8 mouse cellular contexts compared by ENCODE assay signal in the genomic region with DNA sequence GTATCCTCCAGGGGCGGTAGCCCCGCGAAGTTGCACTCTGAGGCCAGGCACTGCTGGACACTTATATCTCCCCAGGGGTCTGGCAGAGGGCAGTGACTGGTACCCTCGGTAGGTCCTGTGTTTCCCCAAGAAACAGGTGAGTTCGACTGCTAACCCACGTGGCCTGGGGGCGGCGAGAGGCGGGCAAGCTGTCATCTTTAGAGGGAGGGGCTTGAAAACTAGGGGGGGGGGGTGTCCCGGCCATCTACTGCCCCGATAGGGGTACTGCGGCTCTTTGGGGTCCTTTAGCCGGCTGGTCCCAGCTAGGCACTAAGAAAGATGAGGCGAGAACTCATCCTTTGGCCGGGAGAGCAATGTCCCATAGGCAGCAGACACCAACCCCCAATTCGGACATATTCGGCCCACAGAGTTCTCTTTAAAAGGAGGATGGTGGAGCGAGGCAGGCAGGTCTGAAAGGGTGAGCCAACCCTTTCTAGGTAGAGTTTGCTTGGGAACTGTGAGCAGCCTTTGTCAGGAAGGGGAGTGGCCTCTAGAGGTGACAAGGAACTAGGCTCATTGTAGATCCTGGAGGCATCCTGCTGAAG. TPM values are rescaled to one million over a fixed set of nuclear protein-coding genes. Genes with fewer than 3 reads are reported as not detected.
DNase-seq lines count a peak whose midpoint lies in the region; ATAC-seq lines count a peak whose summit lies in the region.

No protein-coding gene starts in this region.

- peak; percentile 50 for ATAC-seq in frontal cortex, adult (ENCODE audit: low TSS enrichment)
- ATAC-seq in activated CD4-positive, CD25-positive, alpha-beta regulatory T cell, adult 4 months, result peak; percentile 26
- ATAC-seq in forebrain, embryonic 15.5 days (replicated peaks), result peak; percentile 68
- ATAC-seq in kidney, embryonic 14.5 days (ENCODE audit: low FRiP score, low TSS enrichment), result peak; percentile 83
- peak; percentile 76 for ATAC-seq in midbrain, embryonic 12.5 days (ENCODE audit: low FRiP score, low read depth)

- peak overlapping the region; percentile 80 for H3K4me3 ChIP-seq in forebrain, embryonic 15.5 days
- peak overlapping the region; percentile 81 for H3K4me3 ChIP-seq in kidney, embryonic 14.5 days (ENCODE audit: low read length)
- peak overlapping the region; percentile 77 for H3K4me3 ChIP-seq in midbrain, embryonic 12.5 days

- H3K4me1 ChIP-seq in forebrain, embryonic 15.5 days, result peaks cover 13% of the 10 kb centered on the region
- peaks cover 6% of the 10 kb centered on the region for H3K4me1 ChIP-seq in kidney, embryonic 14.5 days (ENCODE audit: control insufficient read depth, insufficient read depth, low read length)
- H3K4me1 ChIP-seq in midbrain, embryonic 12.5 days, result peaks cover 8% of the 10 kb centered on the region

- no peaks in the 10 kb centered on the region for H3K9me3 ChIP-seq in forebrain, embryonic 15.5 days
- no peaks in the 10 kb centered on the region for H3K9me3 ChIP-seq in kidney, embryonic 14.5 days (ENCODE audit: control insufficient read depth, low read length)
- no peaks in the 10 kb centered on the region for H3K9me3 ChIP-seq in midbrain, embryonic 12.5 days

- H3K27me3 ChIP-seq in forebrain, embryonic 15.5 days, result no peaks in the 10 kb centered on the region
- H3K27me3 ChIP-seq in kidney, embryonic 14.5 days (ENCODE audit: control insufficient read depth, insufficient read depth, low read length), result peaks cover 5% of the 10 kb centered on the region; the same call in 1 of the 2 replicates
- H3K27me3 ChIP-seq in midbrain, embryonic 12.5 days, result peaks cover 19% of the 10 kb centered on the region

- peak overlapping the region; percentile 79 for H3K9ac ChIP-seq in forebrain, embryonic 15.5 days (replicated peaks)
- H3K9ac ChIP-seq in kidney, embryonic 14.5 days (ENCODE audit: low read depth, low read length), result peak overlapping the region; percentile 75
- H3K9ac ChIP-seq in midbrain, embryonic 12.5 days (replicated peaks), result peak overlapping the region; percentile 78

- no peak for DNase-seq in frontal cortex, postnatal 36 days (ENCODE audit: low spot score in 2 of 2)
- DNase-seq in 3T3-L1 (ENCODE audit: low read depth, low spot score), result peak; percentile 53
- DNase-seq in c-Kit-positive CD71-positive TER-119-positive erythroid progenitor cells, embryonic 14.5 days (ENCODE audit: low spot score), result no peak

- H3K27ac ChIP-seq in forebrain, embryonic 15.5 days (replicated peaks), result peak overlapping the region; percentile 68
- H3K27ac ChIP-seq in kidney, embryonic 14.5 days (ENCODE audit: low read depth, low read length), result no peak overlapping the region
- H3K27ac ChIP-seq in midbrain, embryonic 12.5 days (replicated peaks), result peak overlapping the region; percentile 63

- WGBS in forebrain, embryonic 15.5 days, result 1% methylated on average over 18 of the region's 18 CpGs
- under 1% methylated on average over 18 of the region's 18 CpGs for WGBS in kidney, embryonic 14.5 days
- whole genome bisulfite sequencing in midbrain, embryonic 12.5 days, result under 1% methylated on average over 18 of the region's 18 CpGs

- H3K4me2 ChIP-seq in forebrain, embryonic 15.5 days (replicated peaks), result peak overlapping the region; percentile 83
- H3K4me2 ChIP-seq in kidney, embryonic 14.5 days (replicated peaks; ENCODE audit: low read depth, low read length), result peak overlapping the region; percentile 86
- peak overlapping the region; percentile 70 for H3K4me2 ChIP-seq in midbrain, embryonic 12.5 days (replicated peaks)

- no peaks in the 10 kb centered on the region for H3K36me3 ChIP-seq in forebrain, embryonic 15.5 days
- no peaks in the 10 kb centered on the region for H3K36me3 ChIP-seq in kidney, embryonic 14.5 days (ENCODE audit: control insufficient read depth, insufficient read depth, low read length)
- no peaks in the 10 kb centered on the region for H3K36me3 ChIP-seq in midbrain, embryonic 12.5 days

RNA-seq across cellular contexts. Expression of a gene that starts 0.4 kb away (rescaled TPM):
- polyA plus RNA-seq in activated CD4-positive, CD25-positive, alpha-beta regulatory T cell, adult 4 months (2017; shearing (Covaris generic)), result 10 to 100 TPM; 11.3 to 12.9 TPM
- polyA plus RNA-seq in forebrain, embryonic 15.5 days (2015; fragmentation: Nextera tagmentation; extraction: Ambion mirVana), result 24.0 and 24.5 TPM in 2 replicates
- 9.9 and 11.5 TPM in 2 replicates for polyA plus RNA-seq in kidney, embryonic 14.5 days (2014; fragmentation: Nextera tagmentation; extraction: Ambion mirVana)
- 16.5 and 19.2 TPM in 2 replicates for polyA plus RNA-seq in midbrain, embryonic 12.5 days (2016; fragmentation: Nextera tagmentation; extraction: Ambion mirVana)

RNA-seq across cellular contexts. Expression of a gene that starts 15.3 kb away (rescaled TPM):
- 10 to 100 TPM; 76.4 to 81.0 TPM for polyA plus RNA-seq in activated CD4-positive, CD25-positive, alpha-beta regulatory T cell, adult 4 months (2017; shearing (Covaris generic))
- polyA plus RNA-seq in forebrain, embryonic 15.5 days (2015; fragmentation: Nextera tagmentation; extraction: Ambion mirVana), result 115 and 125 TPM in 2 replicates
- polyA plus RNA-seq in kidney, embryonic 14.5 days (2014; fragmentation: Nextera tagmentation; extraction: Ambion mirVana), result 55.9 and 75.1 TPM in 2 replicates
- 135 and 153 TPM in 2 replicates for polyA plus RNA-seq in midbrain, embryonic 12.5 days (2016; fragmentation: Nextera tagmentation; extraction: Ambion mirVana)

RNA-seq across cellular contexts. Expression of a gene that starts 18.3 kb away (rescaled TPM):
- not detected for polyA plus RNA-seq in activated CD4-positive, CD25-positive, alpha-beta regulatory T cell, adult 4 months (2017; shearing (Covaris generic))
- 1.0 and 1.9 TPM in 2 replicates for polyA plus RNA-seq in forebrain, embryonic 15.5 days (2015; fragmentation: Nextera tagmentation; extraction: Ambion mirVana)
- polyA plus RNA-seq in kidney, embryonic 14.5 days (2014; fragmentation: Nextera tagmentation; extraction: Ambion mirVana), result 0.39 and 0.80 TPM in 2 replicates
- polyA plus RNA-seq in midbrain, embryonic 12.5 days (2016; fragmentation: Nextera tagmentation; extraction: Ambion mirVana), result 1.5 and 2.3 TPM in 2 replicates

RNA-seq across cellular contexts. Expression of a gene that starts 39.9 kb away (rescaled TPM):
- polyA plus RNA-seq in activated CD4-positive, CD25-positive, alpha-beta regulatory T cell, adult 4 months (2017; shearing (Covaris generic)), result not detected
- not detected in 2 replicates for polyA plus RNA-seq in forebrain, embryonic 15.5 days (2015; fragmentation: Nextera tagmentation; extraction: Ambion mirVana)
- not detected in 2 replicates for polyA plus RNA-seq in kidney, embryonic 14.5 days (2014; fragmentation: Nextera tagmentation; extraction: Ambion mirVana)
- not detected in 2 replicates for polyA plus RNA-seq in midbrain, embryonic 12.5 days (2016; fragmentation: Nextera tagmentation; extraction: Ambion mirVana)

RNA-seq across cellular contexts. Expression of a gene that starts 47.1 kb away (rescaled TPM):
- polyA plus RNA-seq in activated CD4-positive, CD25-positive, alpha-beta regulatory T cell, adult 4 months (2017; shearing (Covaris generic)), result not detected
- 79.1 and 83.4 TPM in 2 replicates for polyA plus RNA-seq in forebrain, embryonic 15.5 days (2015; fragmentation: Nextera tagmentation; extraction: Ambion mirVana)
- 0.77 and 0.79 TPM in 2 replicates for polyA plus RNA-seq in kidney, embryonic 14.5 days (2014; fragmentation: Nextera tagmentation; extraction: Ambion mirVana)
- 12.6 and 12.8 TPM in 2 replicates for polyA plus RNA-seq in midbrain, embryonic 12.5 days (2016; fragmentation: Nextera tagmentation; extraction: Ambion mirVana)

Comparison
In these comparisons a context has a peak if more than half of its experiments do, and no peak if none do; other contexts are left out.
1. ATAC-seq: peak in every context shown above with its lines; median percentile 83 in kidney, embryonic 14.5 days; 76 in midbrain, embryonic 12.5 days; 68 in forebrain, embryonic 15.5 days; 50 in frontal cortex, adult; 26 in activated CD4-positive, CD25-positive, alpha-beta regulatory T cell, adult 4 months.